Mouse (Mus musculus): Measurements from ENCODE around the gene Zmynd15. TPM values are rescaled to one million over a fixed set of nuclear protein-coding genes. Genes with fewer than 3 reads are reported as not detected.
A peak's percentile ranks its signal among the peaks of the same experiment; 100 is the strongest.
"Not testable (repeated sequence)": the region's sequence is repeated elsewhere in the genome, so short reads cannot be mapped to it uniquely, and the experiment has no call there.

Zmynd15 gene
- total RNA-seq, 2 experiments from 2014 or later: 0.25 TPM; not detected in 1

GRCm38 (mm10) chr11:70446756-70447155, 12.5 kb upstream of the Zmynd15 start:
- ATAC-seq (replicated peaks; ENCODE audit: poor library complexity): peak; percentile 79

GRCm38 (mm10) chr11:70447373-70447772, 11.9 kb upstream of the Zmynd15 start:
- no peak for ATAC-seq (replicated peaks; ENCODE audit: poor library complexity)

GRCm38 (mm10) chr11:70450926-70451325, 8.3 kb upstream of the Zmynd15 start:
- no peak for ATAC-seq (replicated peaks; ENCODE audit: poor library complexity)

GRCm38 (mm10) chr11:70451797-70452498, 7.3 kb upstream of the Zmynd15 start, which contains the start of gene Med11:
Med11 (plus strand) TSS chr11:70451919.
- ATAC-seq (replicated peaks; ENCODE audit: poor library complexity): peak; percentile 93

- ATAC-seq (replicated peaks; ENCODE audit: poor library complexity): peak; percentile 35
Observed at GRCm38 (mm10) chr11:70453261-70454044, 5.8 kb upstream of the Zmynd15 start.

GRCm38 (mm10) chr11:70459601-70460101, 418 bp downstream of the Zmynd15 start, which contains the start of gene Cxcl16:
Cxcl16 (minus strand) TSS chr11:70459984.
- ATAC-seq (replicated peaks; ENCODE audit: poor library complexity): peak; percentile 31; the same call in 1 of the 2 replicates

- no peak for ATAC-seq (replicated peaks; ENCODE audit: poor library complexity)
Observed at GRCm38 (mm10) chr11:70463970-70464369, 4.7 kb downstream of the Zmynd15 start.

- no peak for ATAC-seq (replicated peaks; ENCODE audit: poor library complexity)
Observed at GRCm38 (mm10) chr11:70465211-70465610, 6.0 kb downstream of the Zmynd15 start.

GRCm38 (mm10) chr11:70465824-70466223, 6.6 kb downstream of the Zmynd15 start:
- no peak for ATAC-seq (replicated peaks; ENCODE audit: poor library complexity)

GRCm38 (mm10) chr11:70467902-70468619, 8.8 kb downstream of the Zmynd15 start:
- no peak for ATAC-seq (replicated peaks; ENCODE audit: poor library complexity)

GRCm38 (mm10) chr11:70469764-70470163, 10.5 kb downstream of the Zmynd15 start:
- no peak for ATAC-seq (replicated peaks; ENCODE audit: poor library complexity)

GRCm38 (mm10) chr11:70472716-70473115, 13.5 kb downstream of the Zmynd15 start:
- no peak for ATAC-seq (replicated peaks; ENCODE audit: poor library complexity)

- ATAC-seq (replicated peaks; ENCODE audit: poor library complexity): not testable (repeated sequence)
Observed at GRCm38 (mm10) chr11:70473291-70473690, 14.1 kb downstream of the Zmynd15 start.

GRCm38 (mm10) chr11:70474872-70475534, 15.8 kb downstream of the Zmynd15 start:
- no peak for ATAC-seq (replicated peaks; ENCODE audit: poor library complexity)

GRCm38 (mm10) chr11:70485498-70485897, 26.3 kb downstream of the Zmynd15 start:
- ATAC-seq (replicated peaks; ENCODE audit: poor library complexity): no peak

GRCm38 (mm10) chr11:70487816-70488215, 28.6 kb downstream of the Zmynd15 start:
- ATAC-seq (replicated peaks; ENCODE audit: poor library complexity): no peak

- ATAC-seq (replicated peaks; ENCODE audit: poor library complexity): no peak
Observed at GRCm38 (mm10) chr11:70489138-70489537, 29.9 kb downstream of the Zmynd15 start.

GRCm38 (mm10) chr11:70489684-70490083, 30.5 kb downstream of the Zmynd15 start:
- ATAC-seq (replicated peaks; ENCODE audit: poor library complexity): peak; percentile 95

- 0 out of 2 replicates have a peak, but pooled peaks have one; percentile 29 for ATAC-seq (replicated peaks; ENCODE audit: poor library complexity)
Observed at GRCm38 (mm10) chr11:70499566-70500475, 40.6 kb downstream of the Zmynd15 start.

GRCm38 (mm10) chr11:70500476-70500812, 41.2 kb downstream of the Zmynd15 start:
- no peak for ATAC-seq (replicated peaks; ENCODE audit: poor library complexity)

All from megakaryocyte progenitor cell, adult 5-6 weeks (primary cell).